Mouse (Mus musculus) cerebellum, adult 2 months (tissue): Measurements from ENCODE around the gene Myt1l.

ENCODE experiments used
- CTCF ChIP-seq: fragments of 200-500 bp; IDR thresholded peaks from 2 replicates; pipeline ENCODE4 v1.5.1; 2011; ENCODE audit warnings: low read depth, mild to moderate bottlenecking, control low read depth, low read length, moderate library complexity, borderline replicate concordance; ENCODE audit not compliant: insufficient read depth
- POLR2A ChIP-seq: fragments of 200-500 bp; IDR thresholded peaks from 2 replicates; pipeline ENCODE4 v1.6.1; 2011; ENCODE audit warnings: low read length, control low read depth, borderline replicate concordance; ENCODE audit not compliant: insufficient read depth

DNA sequence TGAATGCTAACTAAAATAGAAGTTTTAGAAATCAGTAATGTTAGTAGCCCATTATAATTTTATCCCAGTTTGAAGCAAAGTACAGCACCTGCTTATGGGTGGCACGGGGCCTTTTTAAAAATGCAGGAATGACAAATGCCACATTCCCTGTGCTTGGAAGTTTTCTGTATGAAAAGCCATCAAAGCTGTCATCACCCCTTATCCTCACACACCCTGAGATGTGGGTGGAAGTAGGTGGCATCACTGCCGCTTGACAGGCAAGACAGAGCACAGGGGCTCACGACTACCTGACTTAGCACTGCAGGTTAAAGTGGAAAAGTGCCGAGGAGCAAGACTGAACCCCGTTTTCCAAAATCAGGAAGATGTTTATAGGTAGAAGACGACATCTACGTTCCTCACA is 310.2 kb downstream of the Myt1l start:
- no peak for TF ChIP-seq CTCF
- TF ChIP-seq POLR2A, result no peak
